Mouse (Mus musculus) kidney, adult 2 months (tissue): ENCODE data around the gene Ddx20.

Experiments
- CTCF ChIP-seq: fragments of 200-500 bp; conservative IDR thresholded peaks from 2 replicates; pipeline ENCODE4 v1.5.1; 2011; ENCODE audit warnings: low read depth, mild to moderate bottlenecking, control low read depth, low read length, moderate library complexity, mixed read lengths; ENCODE audit not compliant: insufficient read depth, insufficient read length
- POLR2A ChIP-seq: fragments of 200-500 bp; IDR thresholded peaks from one replicate; pipeline ENCODE4 v1.6.1; 2011; ENCODE audit warnings: low read depth, low read length, control low read depth

GRCm38 (mm10) chr3:105712827-105713226, 25.5 kb upstream of the Ddx20 start:
- TF ChIP-seq CTCF (no peak), POLR2A (no peak)
